In the genomic region with DNA sequence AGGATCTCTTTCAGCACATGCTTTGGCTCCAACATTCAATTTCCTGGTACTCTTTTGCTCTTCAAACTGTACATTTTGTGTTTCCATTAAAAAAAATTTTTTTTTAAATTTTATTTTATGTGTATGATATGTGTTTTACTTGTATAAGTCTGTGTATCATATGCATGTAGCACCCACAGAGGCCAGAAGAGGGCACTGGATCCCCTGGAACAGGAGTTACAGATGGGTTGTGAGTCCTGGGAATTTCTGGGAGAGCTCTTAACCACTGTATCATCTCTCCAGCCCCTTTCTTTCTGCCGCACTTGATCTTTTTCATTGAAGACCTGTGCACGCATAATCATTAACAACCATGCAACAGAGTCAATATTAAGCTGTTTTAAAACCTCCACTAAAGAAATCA, we compare ENCODE assay signal across 19 mouse cellular contexts. TPM values are rescaled to one million over a fixed set of nuclear protein-coding genes. Genes with fewer than 3 reads are reported as not detected.
DNase-seq lines count a peak whose midpoint lies in the region; ATAC-seq and TF ChIP-seq lines count a peak whose summit lies in the region.
"Had no signal": no experiment of that assay in that cellular context is flagged by ENCODE, and none has a peak within 500 bp of the region (broad histone marks: within the 10 kb centered on the region; RNA-seq: fewer than 3 reads in every experiment).

No protein-coding gene starts in this region.

- no peak overlapping the region for H3K27ac ChIP-seq in intestine, postnatal 0 days (ENCODE audit: low read depth, low read length)
- no peak overlapping the region for H3K27ac ChIP-seq in intestine, embryonic 15.5 days
- H3K27ac ChIP-seq in MEL (ENCODE audit: control insufficient read depth, low read depth, low read length) = no peak overlapping the region
- H3K27ac ChIP-seq in liver, postnatal 0 days (ENCODE audit: low read depth) = no peak overlapping the region
- no peak overlapping the region for H3K27ac ChIP-seq in cerebellum, adult 2 months (ENCODE audit: insufficient read depth, low read length)
- H3K27ac ChIP-seq: embryonic facial prominence, embryonic 10.5 days; forebrain, embryonic 15.5 days; midbrain, embryonic 10.5 days; stomach, postnatal 0 days had no signal

- no peaks in the 10 kb centered on the region for H3K79me2 ChIP-seq in MEL (ENCODE audit: control insufficient read depth, insufficient read depth, low read length, poor library complexity)

- H3K36me3 ChIP-seq in intestine, postnatal 0 days (ENCODE audit: control insufficient read depth, insufficient read depth) = no peaks in the 10 kb centered on the region
- no peaks in the 10 kb centered on the region for H3K36me3 ChIP-seq in intestine, embryonic 15.5 days
- peaks cover 0 to 8% of the 10 kb centered on the region in 2 experiments; a peak in 2 of 4 replicates for H3K36me3 ChIP-seq in MEL (ENCODE audit: control insufficient read depth in 1 of 2, insufficient read depth in 2 of 2, low read length in 2 of 2)
- no peaks in the 10 kb centered on the region for H3K36me3 ChIP-seq in liver, postnatal 0 days (replicated peaks; ENCODE audit: insufficient read depth, low read length)
- H3K36me3 ChIP-seq: embryonic facial prominence, embryonic 10.5 days; forebrain, embryonic 15.5 days; midbrain, embryonic 10.5 days had no signal

- peak; percentile 39 for TF ChIP-seq CTCF in intestine, postnatal 0 days (IDR thresholded peaks at IDR 0.05; ENCODE audit: low read depth)
- peak; percentile 47 to 56 (median 53) for TF ChIP-seq CTCF in MEL (IDR thresholded peaks at IDR 0.05 in 2 of 3, conservative IDR thresholded peaks at IDR 0.05 in 1 of 3; ENCODE audit: control insufficient read depth in 1 of 3, insufficient read depth in 1 of 3, low read depth in 2 of 3, low read length in 3 of 3, poor library complexity in 1 of 3, severe bottlenecking in 1 of 3)
- TF ChIP-seq CTCF in liver, postnatal 0 days (IDR thresholded peaks at IDR 0.05; ENCODE audit: low read depth) = peak; percentile 36
- TF ChIP-seq CTCF in cerebellum, adult 2 months (IDR thresholded peaks at IDR 0.05; ENCODE audit: borderline replicate concordance, insufficient read depth, low read depth, low read length) = no peak

- H3K4me3 ChIP-seq in intestine, postnatal 0 days (ENCODE audit: low read depth, low read length) = no peak overlapping the region
- H3K4me3 ChIP-seq in intestine, embryonic 15.5 days (replicated peaks) = no peak overlapping the region
- no peak overlapping the region for H3K4me3 ChIP-seq in MEL (ENCODE audit: control insufficient read depth in 1 of 2, insufficient read depth in 1 of 2, low read depth in 2 of 2, low read length in 2 of 2)
- H3K4me3 ChIP-seq in liver, postnatal 0 days (ENCODE audit: low read depth, low read length) = no peak overlapping the region
- no peak overlapping the region for H3K4me3 ChIP-seq in cerebellum, adult 2 months (replicated peaks; ENCODE audit: insufficient read depth, low read depth, low read length)
- H3K4me3 ChIP-seq: embryonic facial prominence, embryonic 10.5 days; erythroblast, embryonic 14.5 days; forebrain, embryonic 15.5 days; midbrain, embryonic 10.5 days had no signal

- WGBS in intestine, postnatal 0 days = 87% methylated on average over 2 of the region's 2 CpGs
- 92% methylated on average over 2 of the region's 2 CpGs for WGBS in intestine, embryonic 15.5 days
- 86% methylated on average over 2 of the region's 2 CpGs for WGBS in liver, postnatal 0 days (ENCODE audit: insufficient replicate concordance)
- 96% methylated on average over 2 of the region's 2 CpGs for WGBS in cerebellum, adult 2 months

- no peaks in the 10 kb centered on the region for H3K4me1 ChIP-seq in intestine, postnatal 0 days (replicated peaks; ENCODE audit: control insufficient read depth, insufficient read depth, low read length)
- no peaks in the 10 kb centered on the region for H3K4me1 ChIP-seq in intestine, embryonic 15.5 days (replicated peaks)
- peaks cover 0 to 7% of the 10 kb centered on the region in 2 experiments; a peak in 2 of 4 replicates for H3K4me1 ChIP-seq in MEL (ENCODE audit: control insufficient read depth in 1 of 2, insufficient read depth in 2 of 2, low read length in 2 of 2)
- no peaks in the 10 kb centered on the region for H3K4me1 ChIP-seq in liver, postnatal 0 days (ENCODE audit: insufficient read depth)
- no peaks in the 10 kb centered on the region for H3K4me1 ChIP-seq in cerebellum, adult 2 months (ENCODE audit: control insufficient read depth, insufficient read depth, low read length)
- H3K4me1 ChIP-seq: embryonic facial prominence, embryonic 10.5 days; forebrain, embryonic 15.5 days; midbrain, embryonic 10.5 days had no signal

- TF ChIP-seq EP300 in MEL (IDR thresholded peaks at IDR 0.05; ENCODE audit: low read depth in 1 of 2, low read length in 2 of 2) = no peak
- TF ChIP-seq EP300 in liver, postnatal 0 days (IDR thresholded peaks at IDR 0.05; ENCODE audit: low read depth) = no peak

- peak; percentile 14 for DNase-seq in thymus, postnatal 14 days
- no peak for DNase-seq in thymus, postnatal 0 days (ENCODE audit: low spot score)
- DNase-seq in MEL (ENCODE audit: low read depth, low spot score) = peak; percentile 48
- DNase-seq in liver, postnatal 0 days = no peak
- no peak for DNase-seq in right cerebral cortex, adult 18-20 months
- DNase-seq in cerebellum, adult 2 months = no peak
- DNase-seq: adrenal gland, postnatal 14 days; cerebellum, postnatal 14 days; heart, postnatal 14 days; kidney, postnatal 10 days; retina, postnatal 1 day had no signal

- H3K9me3 ChIP-seq in intestine, postnatal 0 days (ENCODE audit: control insufficient read depth) = no peaks in the 10 kb centered on the region
- H3K9me3 ChIP-seq in intestine, embryonic 15.5 days = no peaks in the 10 kb centered on the region
- no peaks in the 10 kb centered on the region for H3K9me3 ChIP-seq in MEL (replicated peaks; ENCODE audit: insufficient read depth, low read length)
- H3K9me3 ChIP-seq in liver, postnatal 0 days (ENCODE audit: low read length) = no peaks in the 10 kb centered on the region
- H3K9me3 ChIP-seq: embryonic facial prominence, embryonic 10.5 days; forebrain, embryonic 15.5 days; midbrain, embryonic 10.5 days had no signal

- no peak for TF ChIP-seq POLR2A in MEL (IDR thresholded peaks at IDR 0.05; ENCODE audit: control insufficient read depth in 1 of 2, insufficient read depth in 1 of 2, low read depth in 1 of 2, low read length in 2 of 2, poor library complexity in 1 of 2)
- no peak for TF ChIP-seq POLR2A in cerebellum, adult 2 months (IDR thresholded peaks at IDR 0.05; ENCODE audit: borderline replicate concordance, insufficient read depth, low read length)

- no peak overlapping the region for H3K9ac ChIP-seq in intestine, postnatal 0 days (ENCODE audit: low read depth, low read length)
- no peak overlapping the region for H3K9ac ChIP-seq in intestine, embryonic 15.5 days
- H3K9ac ChIP-seq in MEL (ENCODE audit: control insufficient read depth, low read depth, low read length, poor library complexity, severe bottlenecking) = no peak overlapping the region
- H3K9ac ChIP-seq in liver, postnatal 0 days (replicated peaks) = no peak overlapping the region
- H3K9ac ChIP-seq: forebrain, embryonic 15.5 days had no signal

- ATAC-seq in intestine, postnatal 0 days = no peak
- no peak for ATAC-seq in intestine, embryonic 15.5 days
- no peak for ATAC-seq in liver, postnatal 0 days
- ATAC-seq: forebrain, embryonic 15.5 days; hindbrain, embryonic 16.5 days had no signal

- TF ChIP-seq RAD21 in MEL (IDR thresholded peaks at IDR 0.05; ENCODE audit: low read depth, low read length) = peak; percentile 57

- H3K27me3 ChIP-seq in intestine, postnatal 0 days (replicated peaks; ENCODE audit: control insufficient read depth, insufficient read depth, low read length) = no peaks in the 10 kb centered on the region
- no peaks in the 10 kb centered on the region for H3K27me3 ChIP-seq in intestine, embryonic 15.5 days (replicated peaks)
- peaks cover 3% of the 10 kb centered on the region in 2 experiments; a peak in 1 of 4 replicates for H3K27me3 ChIP-seq in MEL (ENCODE audit: control insufficient read depth in 1 of 2, insufficient read depth in 2 of 2, low read length in 2 of 2)
- no peaks in the 10 kb centered on the region for H3K27me3 ChIP-seq in liver, postnatal 0 days (ENCODE audit: insufficient read depth, low read length)
- no peaks in the 10 kb centered on the region for H3K27me3 ChIP-seq in cerebellum, adult 2 months (ENCODE audit: control insufficient read depth, insufficient read depth, low read length)
- H3K27me3 ChIP-seq: forebrain, embryonic 15.5 days had no signal

- H3K4me2 ChIP-seq in intestine, postnatal 0 days (replicated peaks; ENCODE audit: low read depth) = no peak overlapping the region
- H3K4me2 ChIP-seq in intestine, embryonic 15.5 days (replicated peaks) = no peak overlapping the region
- no peak overlapping the region for H3K4me2 ChIP-seq in liver, postnatal 0 days (ENCODE audit: low read depth, low read length)
- H3K4me2 ChIP-seq: forebrain, embryonic 15.5 days had no signal

TF ChIP-seq in MEL, 35 proteins besides CTCF, POLR2A, EP300 and RAD21:
- peak; percentile 13; the same call in 1 of the 2 replicates for TF ChIP-seq ZC3H11A (IDR thresholded peaks at IDR 0.05; ENCODE audit: low read depth, low read length)
- no peak for TF ChIP-seq ZMIZ1 (IDR thresholded peaks at IDR 0.05; ENCODE audit: low read depth, low read length)
- peak; percentile 54 for TF ChIP-seq SMC3 (IDR thresholded peaks at IDR 0.05; ENCODE audit: low read depth, low read length)
- TF ChIP-seq HCFC1 (IDR thresholded peaks at IDR 0.05; ENCODE audit: low read depth, low read length) = no peak
- no peak for TF ChIP-seq JUND (IDR thresholded peaks at IDR 0.05; ENCODE audit: low read depth, low read length)
- no peak for TF ChIP-seq TBP (IDR thresholded peaks at IDR 0.05; ENCODE audit: low read depth, low read length)
- no peak for TF ChIP-seq ETS1 (IDR thresholded peaks at IDR 0.05; ENCODE audit: low read depth, low read length)
- no peak for TF ChIP-seq BHLHE40 (IDR thresholded peaks at IDR 0.05; ENCODE audit: borderline replicate concordance, low read depth, low read length)
- TF ChIP-seq UBTF (IDR thresholded peaks at IDR 0.05; ENCODE audit: borderline replicate concordance, insufficient read depth, low read depth, low read length) = no peak

RNA-seq across cellular contexts. Expression of gene Ube3c, which starts 8.4 kb away (rescaled TPM):
- 11.7 and 13.4 TPM in 2 replicates for polyA plus RNA-seq in intestine, postnatal 0 days (2015; fragmentation: Nextera tagmentation; extraction: Ambion mirVana)
- 25.5 and 25.6 TPM in 2 replicates for polyA plus RNA-seq in intestine, embryonic 15.5 days (2015; fragmentation: Nextera tagmentation; extraction: Ambion mirVana)
- 17.2 and 20.5 TPM in 2 replicates for polyA plus RNA-seq in thymus, postnatal 0 days (2015; fragmentation: Nextera tagmentation; extraction: Ambion mirVana)
- 39.6 and 39.9 TPM in 2 replicates for total RNA-seq in MEL (2012; rRNA removed)
- polyA plus RNA-seq in MEL (2012; ENCODE audit: insufficient read depth in 1 of 2, insufficient read length in 2 of 2, low read depth in 1 of 2, low replicate concordance in 2 of 2, missing spikeins in 1 of 2) = 10 to 100 TPM in 1 of 2 experiments, not detected in 1; 34.7 TPM
- polyA plus RNA-seq in liver, postnatal 0 days (2015; fragmentation: Nextera tagmentation; extraction: Ambion mirVana) = 6.8 and 8.0 TPM in 2 replicates
- polyA plus RNA-seq in cerebellum, adult 2 months (2012; rRNA removed) = 39.0 and 40.0 TPM in 2 replicates

Comparison
In these comparisons a context has a peak if more than half of its experiments do, and no peak if none do; other contexts are left out.
1. DNase-seq: peak in thymus, postnatal 14 days (single experiment) and MEL (single experiment); none in thymus, postnatal 0 days (single experiment), liver, postnatal 0 days (single experiment), right cerebral cortex, adult 18-20 months (single experiment) and cerebellum, adult 2 months (0 of 2).